Mouse (Mus musculus) olfactory bulb, adult 2 months (tissue): Measurements from ENCODE around the gene Map7. TPM values are rescaled to one million over a fixed set of nuclear protein-coding genes. Genes with fewer than 3 reads are reported as not detected.

Experiments
- H3K27ac ChIP-seq: fragments of 200-500 bp; 2 replicates; pipeline ENCODE4 v1.5.1; 2012; ENCODE audit warnings: low read depth, low read length; ENCODE audit not compliant: insufficient read depth
- H3K4me1 ChIP-seq: fragments of 200-500 bp; 2 replicates; pipeline ENCODE4 v1.6.1; 2012; ENCODE audit warnings: low read length; ENCODE audit not compliant: control insufficient read depth, insufficient read depth
- H3K4me3 ChIP-seq: fragments of 200-500 bp; 2 replicates; pipeline ENCODE4 v1.5.1; 2012; ENCODE audit warnings: mild to moderate bottlenecking, low read depth, low read length, moderate library complexity; ENCODE audit not compliant: insufficient read depth
- CTCF ChIP-seq: fragments of 200-500 bp; IDR thresholded peaks from 2 replicates; pipeline ENCODE4 v1.5.1; 2012; ENCODE audit warnings: low read depth, mild to moderate bottlenecking, low read length, moderate library complexity; ENCODE audit not compliant: insufficient read depth
- POLR2A ChIP-seq: fragments of 200-500 bp; IDR thresholded peaks from 2 replicates; pipeline ENCODE4 v1.6.1; 2012; ENCODE audit warnings: mild to moderate bottlenecking, low read depth, low read length, moderate library complexity; ENCODE audit not compliant: insufficient read depth
- WGBS: fragments of 180-500 bp; shearing (Covaris S2); methylation state at CpG from one replicate; pipeline ENCODE4 v1.1.7; 2018; 5-methylcytosine and 5-hydroxymethylcytosine counted together
- polyA plus RNA-seq: library from polyadenylated mRNA; stranded (reverse); fragments of >200 nt; gene quantifications from 2 replicates; pipeline ENCODE4 v1.2.4, GENCODE M21; 2012; ENCODE audit warnings: low replicate concordance; ENCODE audit not compliant: missing spikeins, insufficient read depth, insufficient read length

The Map7 gene
- polyA plus RNA-seq, 1 experiment = not detected

DNA sequence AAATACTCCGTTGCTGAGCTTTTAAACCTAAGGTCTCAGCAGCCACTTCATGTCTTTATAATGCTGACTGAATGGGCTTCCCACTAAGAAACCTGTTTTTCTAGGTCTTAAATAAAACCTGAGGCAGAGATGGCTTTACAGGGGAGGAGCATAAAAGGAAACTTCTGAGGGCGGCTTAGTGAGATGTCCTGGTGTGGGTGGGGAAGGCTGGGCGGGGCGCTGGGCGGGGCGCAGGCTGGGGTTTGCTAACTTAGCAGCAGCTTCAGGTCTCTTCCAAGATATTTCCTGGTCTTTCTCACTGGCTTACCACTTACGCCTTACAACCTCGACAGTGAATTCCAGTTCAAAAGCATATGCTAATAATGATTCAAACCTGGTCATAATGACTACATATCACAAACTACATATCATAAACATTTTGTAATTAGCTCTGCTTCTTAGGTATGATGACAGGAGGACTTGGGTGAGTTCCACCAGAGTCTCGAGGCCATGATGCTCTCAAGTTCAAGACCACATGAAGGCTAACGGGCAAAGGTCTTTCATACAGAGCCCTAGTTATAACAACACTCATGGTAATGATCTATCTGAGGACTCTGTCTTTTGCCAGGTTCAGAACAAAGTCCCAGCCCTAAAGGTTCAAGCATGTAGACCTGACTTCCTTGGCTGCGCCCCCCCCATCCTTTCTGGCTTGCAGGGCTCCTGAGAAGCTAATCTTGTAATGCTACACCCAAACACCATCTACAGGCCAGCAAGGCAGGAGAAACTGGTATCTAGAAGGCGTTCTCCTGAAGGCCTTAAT is 30.7 kb downstream of the Map7 start:
- WGBS = 70% methylated on average over 12 of the region's 12 CpGs
- Histone ChIP-seq H3K4me1 (peaks cover 13% of the 10 kb centered on the region), H3K27ac (no peak overlapping the region)

GRCm38 (mm10) chr10:20181198-20181597 is 32.9 kb downstream of the Map7 start:
- WGBS = 41% methylated on average over 10 of the region's 10 CpGs

More for the DNA sequence above, 30.7 kb downstream of the Map7 start:
- TF ChIP-seq POLR2A (no peak), CTCF (no peak)
- H3K4me3 ChIP-seq = no peak overlapping the region

DNA sequence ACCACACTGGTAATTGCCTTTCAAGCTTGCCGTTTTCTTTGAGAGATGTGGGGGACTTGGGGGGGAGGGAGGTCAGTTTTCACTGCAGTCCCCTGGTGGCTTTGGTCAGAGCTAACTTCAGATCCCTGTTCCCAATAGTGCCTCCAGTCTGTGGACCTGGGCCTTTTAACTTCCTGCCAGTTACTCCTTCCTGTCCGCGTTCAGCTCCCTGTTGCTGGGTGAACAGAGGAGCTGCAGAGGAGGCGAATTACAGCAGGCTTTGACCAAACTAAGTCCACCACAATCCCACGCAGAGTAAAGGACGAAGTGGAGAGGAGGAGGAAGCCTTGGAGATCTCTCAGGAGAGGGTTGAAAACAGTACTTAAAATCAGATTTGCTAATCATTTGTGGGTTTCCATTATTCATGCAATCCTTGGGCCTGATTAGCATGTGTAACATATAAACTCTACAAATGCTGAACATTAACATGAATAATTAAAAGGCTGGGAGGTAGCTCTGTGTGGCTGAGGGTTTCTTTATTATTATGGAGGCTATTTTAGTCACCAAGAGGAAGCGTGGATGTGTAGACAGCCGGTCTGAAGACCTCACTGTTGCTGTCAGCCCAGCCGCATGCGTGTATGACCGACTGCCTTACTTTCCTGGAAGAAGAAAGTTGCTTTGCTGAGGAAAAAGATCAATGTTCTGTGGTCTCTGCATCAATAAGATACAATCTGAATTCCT is 33.6 kb downstream of the Map7 start:
- Histone ChIP-seq H3K4me1 (peaks cover 9% of the 10 kb centered on the region), H3K4me3 (no peak overlapping the region), H3K27ac (no peak overlapping the region)
- 54% methylated on average over 11 of the region's 11 CpGs for WGBS
- TF ChIP-seq POLR2A (no peak), CTCF (no peak)

More at GRCm38 (mm10) chr10:20181198-20181597, 32.9 kb downstream of the Map7 start:
- Histone ChIP-seq H3K27ac (no peak overlapping the region), H3K4me3 (no peak overlapping the region), H3K4me1 (peaks cover 11% of the 10 kb centered on the region)
- TF ChIP-seq CTCF (no peak), POLR2A (no peak)

- no peak overlapping the region for H3K27ac ChIP-seq
- peaks cover 6% of the 10 kb centered on the region for H3K4me1 ChIP-seq
- WGBS = 87% methylated on average over 4 of the region's 4 CpGs
- no peak overlapping the region for H3K4me3 ChIP-seq
- no peak for TF ChIP-seq POLR2A
These were observed 36.1 kb downstream of the Map7 start for GRCm38 (mm10) chr10:20184326-20184725.

- WGBS = 92% methylated on average over 4 of the region's 4 CpGs
- H3K4me1 ChIP-seq = peaks cover 6% of the 10 kb centered on the region
- H3K4me3 ChIP-seq = no peak overlapping the region
- TF ChIP-seq POLR2A (no peak), CTCF (no peak)
- no peak overlapping the region for H3K27ac ChIP-seq
These were observed 37.0 kb downstream of the Map7 start for GRCm38 (mm10) chr10:20185264-20185663.

GRCm38 (mm10) chr10:20185806-20186205 is 37.5 kb downstream of the Map7 start:
- Histone ChIP-seq H3K4me1 (peaks cover 6% of the 10 kb centered on the region), H3K27ac (no peak overlapping the region), H3K4me3 (no peak overlapping the region)
- TF ChIP-seq POLR2A = no peak
- TF ChIP-seq CTCF = no peak
- WGBS = 99% methylated on average over 2 of the region's 2 CpGs

DNA sequence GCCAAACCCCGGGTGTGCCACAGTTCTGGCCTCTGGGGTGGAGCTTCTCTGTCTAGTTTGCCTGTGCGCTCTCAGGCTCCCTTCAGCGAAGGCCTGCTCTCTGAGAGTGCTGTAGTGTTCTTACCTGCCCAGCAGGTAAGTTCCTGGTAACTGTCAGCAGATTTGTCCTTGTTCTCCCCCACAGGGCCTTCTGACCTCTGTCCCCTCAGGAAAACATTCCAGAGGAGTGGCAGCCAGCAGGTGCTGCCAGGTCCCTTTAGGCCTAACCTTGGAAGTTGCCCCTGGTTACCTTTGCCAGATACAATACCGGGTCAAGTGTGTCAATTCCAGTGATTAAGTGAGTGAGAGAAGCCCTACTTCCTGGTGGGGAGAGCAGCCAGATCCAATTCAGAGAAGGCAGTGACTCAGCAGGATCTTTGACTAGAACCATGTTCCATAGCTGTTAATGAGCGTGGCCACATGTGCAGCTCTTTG is 38.6 kb downstream of the Map7 start:
- WGBS = 90% methylated on average over 5 of the region's 5 CpGs
- H3K4me3 ChIP-seq = no peak overlapping the region
- H3K27ac ChIP-seq = no peak overlapping the region
- no peak for TF ChIP-seq POLR2A
- TF ChIP-seq CTCF = no peak
- H3K4me1 ChIP-seq = peaks cover under 1% of the 10 kb centered on the region

DNA sequence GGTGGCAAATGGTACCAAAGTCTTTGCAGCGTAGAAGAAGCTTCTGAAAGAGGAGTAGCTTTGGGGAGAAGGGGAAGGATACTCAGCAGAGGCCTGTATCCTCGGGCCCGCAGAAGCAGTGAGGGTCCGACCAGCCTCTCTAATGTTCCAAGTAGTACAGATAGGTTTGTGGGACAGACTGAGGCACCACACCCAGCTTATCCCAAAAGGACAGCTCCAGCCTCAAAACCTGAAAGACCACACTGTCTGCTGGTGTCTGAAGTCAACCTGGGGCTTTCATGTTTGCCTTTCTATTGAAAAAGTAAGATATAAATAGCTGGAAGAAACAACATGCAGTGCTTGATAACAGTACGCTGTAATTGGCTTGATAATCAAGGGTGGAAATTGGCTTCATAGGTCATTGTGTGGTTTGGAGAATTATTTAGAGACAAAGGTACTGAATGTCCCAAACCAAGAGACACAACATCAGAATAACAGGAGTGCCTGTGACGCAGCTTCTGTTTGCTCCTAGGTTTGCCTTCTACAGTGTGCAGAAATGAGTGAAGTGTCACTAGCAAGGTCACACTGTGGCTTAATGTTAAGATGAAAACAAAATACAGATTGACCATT is 42.0 kb downstream of the Map7 start:
- Histone ChIP-seq H3K4me3 (no peak overlapping the region), H3K27ac (no peak overlapping the region), H3K4me1 (0 out of 2 replicates have a peak, but pooled peaks cover 2% of the 10 kb centered on the region)
- no peak for TF ChIP-seq CTCF
- TF ChIP-seq POLR2A = no peak
- 90% methylated on average over 6 of the region's 6 CpGs for WGBS
